Mouse (Mus musculus) CH12.LX (cell line): ENCODE measurements around the gene Dmtf1. TPM values are rescaled to one million over a fixed set of nuclear protein-coding genes. Genes with fewer than 3 reads are reported as not detected.
A peak's percentile ranks its signal among the peaks of the same experiment; 100 is the strongest.

ENCODE experiments used
- DNase-seq: peaks from one replicate; pipeline ENCODE4 v3.0.0-alpha.2; 2013; ENCODE audit errors: extremely low read depth
- H3K27ac ChIP-seq: 2 replicates; pipeline ENCODE4 v1.5.1; 2012; ENCODE audit warnings: low read depth, mild to moderate bottlenecking, control low read depth, moderate library complexity; ENCODE audit not compliant: insufficient read depth
- H3K27me3 ChIP-seq: replicated peaks from 2 replicates; pipeline ENCODE3; 2012; ENCODE audit warnings: inconsistent platforms
- H3K36me3 ChIP-seq, 2 experiments: replicated peaks in 1 of 2; 2 replicates each; pipeline versions ENCODE3 to v1.6.1; 2012; ENCODE audit warnings: inconsistent platforms in 1 of 2, low read length in 1 of 2, mild to moderate bottlenecking in 1 of 2, mixed read lengths in 1 of 2, moderate library complexity in 1 of 2; ENCODE audit not compliant: control insufficient read depth in 1 of 2, insufficient read depth in 1 of 2
- H3K4me1 ChIP-seq, 2 experiments: 2 replicates each; pipeline ENCODE4 v1.6.1; 2012; ENCODE audit warnings: inconsistent platforms in 1 of 2, moderate library complexity in 1 of 2; ENCODE audit not compliant: insufficient read depth in 2 of 2, control insufficient read depth in 1 of 2
- H3K4me2 ChIP-seq: 2 replicates; pipeline ENCODE4 v1.6.1; 2012; ENCODE audit warnings: low read depth, mild to moderate bottlenecking, control low read depth; ENCODE audit not compliant: poor library complexity, insufficient read depth, severe bottlenecking
- H3K4me3 ChIP-seq, 3 experiments: fragments of 150-350 bp in 1 of 3; sonication (generic) in 1 of 3; replicated peaks in 1 of 3; 2 replicates each; pipeline versions ENCODE3 to v1.5.1; 2011 to 2012; ENCODE audit warnings: low read depth in 2 of 3, low read length in 2 of 3, mild to moderate bottlenecking in 2 of 3, moderate library complexity in 2 of 3, control low read depth in 1 of 3, improper control_type of control experiment in 1 of 3, inconsistent platforms in 1 of 3, mixed read lengths in 1 of 3; ENCODE audit not compliant: poor library complexity in 1 of 3
- H3K79me2 ChIP-seq: replicated peaks from 2 replicates; pipeline ENCODE4 v1.6.1; 2012; ENCODE audit warnings: mild to moderate bottlenecking, moderate library complexity; ENCODE audit not compliant: control insufficient read depth, poor library complexity, insufficient read depth, severe bottlenecking; ENCODE audit errors: extremely low read depth
- H3K9ac ChIP-seq: 2 replicates; pipeline ENCODE4 v1.6.1; 2012; ENCODE audit warnings: low read depth, mild to moderate bottlenecking, control low read depth, moderate library complexity; ENCODE audit not compliant: insufficient read depth
- H3K9me3 ChIP-seq: replicated peaks from 2 replicates; pipeline ENCODE3; 2012; ENCODE audit warnings: low read length, inconsistent platforms, mixed read lengths
- BHLHE40 ChIP-seq: IDR thresholded peaks from 2 replicates; pipeline ENCODE4 v1.6.1; 2011; ENCODE audit warnings: mild to moderate bottlenecking, low read depth, low read length, improper control_type of control experiment
- CHD1 ChIP-seq: IDR thresholded peaks from 2 replicates; pipeline ENCODE4 v1.6.1; 2012; ENCODE audit warnings: low read depth, low read length, improper control_type of control experiment, inconsistent platforms
- CHD2 ChIP-seq: IDR thresholded peaks from 2 replicates; pipeline ENCODE4 v1.6.1; 2011; ENCODE audit warnings: low read length, improper control_type of control experiment
- E2F4 ChIP-seq: IDR thresholded peaks from 2 replicates; pipeline ENCODE4 v1.6.1; 2011; ENCODE audit warnings: low read depth, low read length, improper control_type of control experiment; ENCODE audit not compliant: insufficient replicate concordance
- ETS1 ChIP-seq: conservative IDR thresholded peaks from 2 replicates; pipeline ENCODE4 v1.6.1; 2012; ENCODE audit warnings: low read depth, mild to moderate bottlenecking, inconsistent platforms, low read length, improper control_type of control experiment, moderate library complexity
- GABPA ChIP-seq: IDR thresholded peaks from 2 replicates; pipeline ENCODE4 v1.6.1; 2012; ENCODE audit warnings: low read depth, low read length, improper control_type of control experiment, inconsistent platforms; ENCODE audit not compliant: insufficient replicate concordance
- IRF4 ChIP-seq: IDR thresholded peaks from 2 replicates; pipeline ENCODE4 v1.6.1; 2014; ENCODE audit warnings: low read depth, mild to moderate bottlenecking, inconsistent platforms, low read length, improper control_type of control experiment
- JUND ChIP-seq: conservative IDR thresholded peaks from 2 replicates; pipeline ENCODE4 v1.6.1; 2011; ENCODE audit warnings: low read depth, low read length, improper control_type of control experiment
- KAT2A ChIP-seq: IDR thresholded peaks from 2 replicates; pipeline ENCODE4 v1.6.1; 2012; ENCODE audit warnings: low read length, improper control_type of control experiment, inconsistent platforms; ENCODE audit not compliant: insufficient replicate concordance
- MAFK ChIP-seq: IDR thresholded peaks from 2 replicates; pipeline ENCODE4 v1.6.1; 2011; ENCODE audit warnings: low read length, improper control_type of control experiment; ENCODE audit not compliant: insufficient replicate concordance
- MAZ ChIP-seq: IDR thresholded peaks from 2 replicates; pipeline ENCODE4 v1.6.1; 2012; ENCODE audit warnings: low read depth, mild to moderate bottlenecking, inconsistent platforms, low read length, improper control_type of control experiment, moderate library complexity
- MEF2A ChIP-seq: IDR thresholded peaks from 2 replicates; pipeline ENCODE4 v1.6.1; 2014; ENCODE audit warnings: low read depth, mild to moderate bottlenecking, inconsistent platforms, low read length, improper control_type of control experiment, borderline replicate concordance
- MYC ChIP-seq: IDR thresholded peaks from 2 replicates; pipeline ENCODE4 v1.6.1; 2011; ENCODE audit warnings: low read depth, mild to moderate bottlenecking, improper control_type of control experiment, low read length
- NRF1 ChIP-seq: IDR thresholded peaks from 2 replicates; pipeline ENCODE4 v1.6.1; 2014; ENCODE audit warnings: low read depth, mild to moderate bottlenecking, inconsistent platforms, low read length, improper control_type of control experiment, moderate library complexity
- POLR2AphosphoS2 ChIP-seq: IDR thresholded peaks from 2 replicates; pipeline ENCODE4 v1.6.1; 2011; ENCODE audit warnings: low read depth, low read length, improper control_type of control experiment
- RAD21 ChIP-seq: IDR thresholded peaks from 2 replicates; pipeline ENCODE4 v1.6.1; 2011; ENCODE audit warnings: low read depth, mild to moderate bottlenecking, low read length, improper control_type of control experiment, moderate library complexity
- SIN3A ChIP-seq: IDR thresholded peaks from 2 replicates; pipeline ENCODE4 v1.6.1; 2012; ENCODE audit warnings: low read length, improper control_type of control experiment, inconsistent platforms
- TCF12 ChIP-seq: IDR thresholded peaks from 2 replicates; pipeline ENCODE4 v1.6.1; 2014; ENCODE audit warnings: low read depth, mild to moderate bottlenecking, inconsistent platforms, low read length, improper control_type of control experiment
- UBTF ChIP-seq: IDR thresholded peaks from 2 replicates; pipeline ENCODE4 v1.6.1; 2012; ENCODE audit warnings: low read depth, mild to moderate bottlenecking, inconsistent platforms, low read length, improper control_type of control experiment, moderate library complexity
- USF1 ChIP-seq: IDR thresholded peaks from 2 replicates; pipeline ENCODE4 v1.6.1; 2014; ENCODE audit warnings: low read depth, mild to moderate bottlenecking, inconsistent platforms, low read length, improper control_type of control experiment
- ZC3H11A ChIP-seq: IDR thresholded peaks from 2 replicates; pipeline ENCODE4 v1.6.1; 2012; ENCODE audit warnings: low read depth, mild to moderate bottlenecking, inconsistent platforms, low read length, improper control_type of control experiment
- ZMIZ1 ChIP-seq: IDR thresholded peaks from 2 replicates; pipeline ENCODE4 v1.6.1; 2012; ENCODE audit warnings: low read depth, mild to moderate bottlenecking, inconsistent platforms, low read length, improper control_type of control experiment
- dilution Hi-C: fragments of 300-500 bp; cut with MboI; formaldehyde crosslinking; loops from 2 replicates; pipeline ENCODE4 v1.14.3; 2020; ENCODE audit warnings: low sequenced_read_pairs; ENCODE audit not compliant: extremely low pct_unique_long_range_greater_than_20kb, extremely low pct_ligation_motif_present
- in situ Hi-C: fragments of 300-500 bp; cut with MboI; formaldehyde crosslinking; loops from 3 replicates; pipeline ENCODE4 v1.14.3; 2019; ENCODE audit warnings: low sequenced_read_pairs, low pct_ligation_motif_present, low pct_unique_long_range_greater_than_20kb, mixed read lengths
- polyA plus RNA-seq: library from polyadenylated mRNA; unstranded; fragments of >175 nt; gene quantifications from 2 replicates; pipeline ENCODE4 v1.2.1, GENCODE M21; 2012; ENCODE audit warnings: low read depth; ENCODE audit not compliant: insufficient read length
- total RNA-seq, 2 experiments: library from RNA; depleted of rRNA; stranded (reverse); fragments of 300-350 nt in 1 of 2; fragments of >200 nt in 1 of 2; gene quantifications; 2 replicates each; pipeline ENCODE4 v1.2.3; 2012 to 2014

Gene Dmtf1
- total and polyA plus RNA-seq, 3 experiments = 18.1 to 36.8 (median 30.6) TPM

- peaks cover 50% of the 10 kb centered on the region for H3K79me2 ChIP-seq
- dilution Hi-C loops (no loop called here), in situ Hi-C loops (no loop called here)
- peak overlapping the region; percentile 97 for H3K9ac ChIP-seq
- peak overlapping the region; percentile 79 to 99 (median 91) for H3K4me3 ChIP-seq
- H3K36me3 ChIP-seq = peaks cover 8 to 18% of the 10 kb centered on the region in 2 experiments
- peak overlapping the region; percentile 99 for H3K27ac ChIP-seq
- DNase-seq = peak; percentile 61
- H3K4me2 ChIP-seq = peak overlapping the region; percentile 40
- peaks cover 0 to 34% of the 10 kb centered on the region in 2 experiments; a peak in 2 of 4 replicates for H3K4me1 ChIP-seq
- TF ChIP-seq UBTF (peak; percentile 58), MYC (no peak), ETS1 (peak; percentile 31; the same call in 1 of the 2 replicates), JUND (no peak), IRF4 (peak; percentile 53; the same call in 1 of the 2 replicates), SIN3A (0 out of 2 replicates have a peak, but pooled peaks have one; percentile 35), RAD21 (no peak), E2F4 (no peak), NRF1 (peak; percentile 35; the same call in 1 of the 2 replicates), CHD1 (peak; percentile 35; the same call in 1 of the 2 replicates), MAFK (no peak), TCF12 (no peak), MEF2A (peak; percentile 14; the same call in 1 of the 2 replicates), ZMIZ1 (peak; percentile 3; the same call in 1 of the 2 replicates), KAT2A (no peak), USF1 (no peak), POLR2AphosphoS2 (no peak), BHLHE40 (peak; percentile 57), MAZ (0 out of 2 replicates have a peak, but pooled peaks have one; percentile 15), CHD2 (peak; percentile 49; the same call in 1 of the 2 replicates), ZC3H11A (no peak), GABPA (no peak)
- H3K9me3 ChIP-seq = peaks cover 18% of the 10 kb centered on the region
- H3K27me3 ChIP-seq = no peaks in the 10 kb centered on the region
Measured at GRCm38 (mm10) chr5:9100849-9101801, 60.5 kb downstream of the Dmtf1 start.
